Mouse (Mus musculus): ENCODE results near the gene Ky.
A peak's percentile ranks its signal among the peaks of the same experiment; 100 is the strongest.

Gene Ky

DNA sequence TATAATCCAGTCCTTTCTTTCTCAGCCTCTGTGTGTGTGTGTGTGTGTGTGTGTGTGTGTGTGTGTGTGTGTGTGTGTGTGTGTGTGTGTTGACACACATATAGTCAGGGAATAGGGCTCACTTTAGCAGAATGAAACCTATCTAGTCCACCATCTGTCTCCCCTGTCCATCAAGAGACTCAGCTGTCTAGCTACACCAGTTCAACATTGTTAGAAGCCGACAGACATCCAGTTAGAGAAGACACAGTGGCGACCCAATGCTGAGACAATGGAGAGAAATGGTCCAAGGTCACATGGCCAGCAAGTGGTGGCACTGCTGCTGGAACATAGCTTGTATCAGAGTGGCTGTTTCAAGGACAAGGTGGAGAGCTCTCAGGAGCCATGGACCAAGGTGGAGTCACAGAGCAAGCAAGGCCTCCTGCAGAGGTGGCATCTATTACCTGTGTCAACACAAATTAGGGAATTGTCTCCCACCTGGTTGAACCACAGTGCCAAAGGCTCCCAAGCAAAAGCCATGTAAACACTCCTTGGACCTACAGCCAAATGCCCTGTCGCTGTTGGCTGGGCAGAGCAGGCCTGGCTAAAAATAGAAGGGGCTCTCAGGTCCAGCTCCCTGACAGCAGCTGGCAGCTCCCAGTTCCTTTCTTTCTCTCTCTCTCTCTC is 703 bp upstream of the Ky start:
- no peak for DNase-seq

DNA sequence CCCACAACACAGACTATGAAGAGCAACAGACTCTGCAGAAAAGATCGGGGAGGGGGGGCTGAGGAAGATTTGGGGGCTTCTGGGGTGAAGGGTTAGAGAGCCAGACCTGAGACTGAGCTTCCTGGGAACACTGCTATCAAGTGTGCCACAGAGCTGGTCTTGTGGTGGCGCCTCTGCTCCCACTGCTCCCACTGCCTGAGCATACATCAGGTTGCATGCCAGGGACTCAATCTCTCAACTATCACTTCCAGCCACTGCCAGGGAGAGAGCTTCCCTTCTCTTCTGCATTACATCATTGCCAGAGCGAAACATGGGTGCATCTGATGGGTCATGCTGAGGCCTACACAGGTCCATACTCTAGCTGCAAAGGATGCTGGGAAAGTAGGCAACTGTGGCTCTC is 2.8 kb downstream of the Ky start:
- DNase-seq = no peak

DNA sequence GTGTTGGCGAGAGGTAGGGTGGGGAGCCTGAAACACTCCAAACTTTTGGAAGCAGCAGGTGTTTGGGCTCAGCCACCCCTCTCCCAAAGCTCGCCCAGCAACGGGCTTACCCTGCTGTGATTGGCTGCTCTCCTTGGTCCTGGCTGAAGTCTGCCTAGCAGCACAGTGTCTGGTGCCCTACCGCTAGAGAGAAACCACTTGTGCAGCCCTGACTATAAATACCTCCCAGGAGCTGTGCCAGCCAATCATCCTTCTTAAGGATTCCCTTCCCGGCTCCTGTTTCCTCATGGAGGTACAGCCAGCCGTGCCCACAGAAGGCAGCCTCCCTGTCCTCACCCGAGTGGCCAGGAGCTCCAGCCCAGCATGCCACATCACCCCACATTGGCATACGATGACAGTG is 5.9 kb downstream of the Ky start:
- DNase-seq = no peak

GRCm38 (mm10) chr9:102513578-102513977 is 8.0 kb downstream of the Ky start:
- no peak for DNase-seq

DNA sequence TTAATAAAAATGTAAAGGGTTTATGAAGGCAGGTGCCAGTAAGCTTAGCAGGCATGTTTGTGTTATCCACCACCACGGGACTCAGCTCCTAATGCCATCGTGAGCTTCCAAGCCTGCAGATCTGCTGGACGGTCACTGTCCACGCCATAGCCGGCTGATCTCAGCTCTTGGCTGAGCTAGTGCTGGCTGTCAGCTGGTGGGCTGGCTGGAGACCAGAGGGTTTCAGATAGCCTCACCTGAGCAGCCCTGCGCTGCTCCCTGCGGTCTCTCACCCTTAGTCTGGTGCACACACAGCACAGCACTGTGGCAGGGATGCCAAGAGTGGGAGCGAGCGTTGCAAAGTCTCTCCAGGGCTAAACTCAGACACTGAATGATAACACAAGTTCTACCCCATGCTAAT is 12.9 kb downstream of the Ky start:
- DNase-seq = no peak

DNA sequence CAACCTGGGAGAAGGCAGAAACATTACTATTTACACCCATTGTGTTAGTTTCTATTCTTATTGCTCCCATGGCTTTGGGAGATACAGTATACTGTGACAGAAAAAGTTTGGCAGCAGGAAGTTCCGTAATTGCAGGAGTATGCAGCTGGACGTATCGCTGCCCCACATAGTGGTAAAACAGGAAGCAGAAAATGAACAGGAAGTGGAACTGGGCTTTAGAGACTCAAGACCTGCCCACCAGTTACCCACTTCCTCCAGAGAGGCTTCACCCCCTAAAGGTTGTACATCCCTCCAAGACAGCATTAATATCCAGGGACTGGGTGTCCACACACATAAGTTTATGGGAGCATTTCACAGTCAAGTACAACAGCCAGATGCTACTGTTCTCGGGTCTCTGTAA is 15.8 kb downstream of the Ky start:
- DNase-seq = no peak

- DNase-seq = no peak
Measured at GRCm38 (mm10) chr9:102528106-102528505, 22.6 kb downstream of the Ky start.

DNA sequence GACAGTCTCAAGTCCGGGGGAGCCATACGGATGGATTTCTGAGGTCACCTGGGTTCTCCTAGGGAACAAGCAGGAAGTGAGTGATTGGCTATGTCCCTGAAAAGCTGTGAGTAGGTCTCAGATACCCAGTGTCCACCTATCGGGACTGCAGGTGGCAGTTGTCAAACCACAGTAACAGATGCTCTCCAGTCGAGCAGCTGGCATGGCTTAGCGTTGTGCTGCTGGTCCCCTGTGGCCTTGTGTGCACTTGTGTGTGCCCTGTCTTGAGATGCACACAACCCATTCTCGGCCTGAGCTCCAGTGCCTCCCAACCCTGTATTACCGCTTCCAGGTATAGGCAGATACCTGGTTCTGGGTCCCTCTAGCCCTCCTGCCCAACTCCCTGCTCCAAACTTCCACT is 23.0 kb downstream of the Ky start:
- no peak for DNase-seq

- no peak for DNase-seq
Measured at GRCm38 (mm10) chr9:102529008-102529407, 23.5 kb downstream of the Ky start.

- DNase-seq = no peak
Measured at GRCm38 (mm10) chr9:102531051-102531892, 25.7 kb downstream of the Ky start.

DNA sequence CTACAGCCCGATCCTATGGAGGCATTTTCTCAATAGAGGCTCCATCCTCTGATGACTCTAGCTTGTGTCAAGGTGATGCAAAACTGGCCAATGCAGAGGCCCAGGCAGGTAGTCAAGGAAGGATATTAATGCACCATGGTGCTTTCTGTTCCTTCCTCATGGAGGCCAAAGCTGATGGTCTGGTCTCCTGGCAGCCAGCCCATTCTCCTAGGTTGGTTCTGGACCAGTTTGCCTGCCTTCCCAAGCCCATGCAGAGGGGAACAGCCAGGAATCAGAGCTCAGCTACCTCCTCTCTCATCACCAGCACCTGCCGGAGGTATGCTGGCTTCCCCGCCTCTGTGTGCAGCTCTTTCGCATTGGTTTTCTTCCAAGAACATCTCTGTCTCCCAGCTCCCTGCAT is 31.4 kb downstream of the Ky start:
- no peak for DNase-seq

GRCm38 (mm10) chr9:102539699-102540098 is 34.1 kb downstream of the Ky start:
- DNase-seq = no peak

GRCm38 (mm10) chr9:102541666-102542065 is 36.1 kb downstream of the Ky start:
- no peak for DNase-seq

DNA sequence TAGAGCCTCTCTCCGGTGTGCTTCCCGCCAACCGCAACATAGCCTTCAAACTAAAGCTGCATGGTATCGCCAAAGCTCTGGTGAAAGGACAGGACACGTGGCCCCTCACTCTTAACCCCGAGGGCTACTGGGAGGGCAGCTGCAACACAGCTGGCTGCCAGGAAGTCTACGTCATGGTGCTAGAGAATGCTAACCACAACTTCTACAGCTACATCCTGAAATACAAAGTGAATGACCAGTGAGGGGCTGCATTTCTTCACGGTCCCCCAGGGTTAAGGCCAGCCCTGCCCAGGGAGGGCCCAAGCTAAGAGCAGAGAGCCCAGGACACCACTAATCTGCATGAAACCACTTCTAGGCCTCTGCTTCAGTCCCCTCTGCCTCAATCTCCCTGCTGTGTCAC is 37.0 kb downstream of the Ky start:
- DNase-seq = no peak

DNA sequence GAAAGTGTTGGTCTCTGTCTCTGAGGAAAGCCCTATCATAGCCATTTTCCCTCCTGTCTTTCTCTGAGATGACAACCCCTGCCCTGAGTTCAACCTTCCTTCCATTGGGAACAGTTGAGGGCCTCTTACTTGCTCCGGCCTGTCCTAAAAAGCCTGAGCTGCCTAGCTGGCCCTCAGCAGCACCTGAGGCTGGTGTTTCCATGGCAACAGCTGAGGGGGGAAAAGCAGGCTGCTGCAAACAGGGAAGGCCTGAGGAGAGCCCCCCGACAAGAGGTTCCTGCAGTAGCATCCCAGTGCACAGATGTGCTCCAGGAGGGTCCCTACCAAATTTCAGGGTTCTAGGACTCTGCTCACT is 38.2 kb downstream of the Ky start:
- DNase-seq = no peak

GRCm38 (mm10) chr9:102544116-102544772 is 38.7 kb downstream of the Ky start:
- no peak for DNase-seq

DNA sequence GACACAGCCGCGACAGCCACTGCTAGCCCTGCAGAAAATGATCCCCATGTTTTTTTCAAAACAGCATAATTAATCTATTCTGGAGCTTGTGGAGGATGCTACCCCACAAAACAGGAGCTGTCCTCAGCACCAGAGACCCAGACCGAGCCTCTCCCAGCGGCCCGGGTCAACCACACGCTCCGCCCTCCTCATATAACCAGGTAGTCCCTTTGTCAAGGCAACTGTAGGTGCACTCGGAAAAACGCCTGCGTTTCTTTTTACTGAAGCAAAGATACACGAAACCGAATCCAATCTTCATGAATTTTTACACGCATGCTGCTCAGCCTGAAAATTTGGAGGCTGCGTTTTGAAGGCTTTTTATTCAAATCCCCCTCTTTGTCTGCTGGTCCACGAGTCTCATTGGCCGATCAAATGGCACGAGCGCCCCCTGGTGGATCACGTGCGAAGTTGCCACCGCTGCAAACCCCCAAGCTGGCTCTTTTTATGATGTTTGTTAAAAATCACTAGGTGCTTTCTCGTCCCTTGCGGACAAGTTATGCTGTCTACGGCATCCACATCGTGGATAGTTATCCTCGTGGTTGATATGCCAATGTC is 39.3 kb downstream of the Ky start:
- DNase-seq = peak; percentile 79

DNA sequence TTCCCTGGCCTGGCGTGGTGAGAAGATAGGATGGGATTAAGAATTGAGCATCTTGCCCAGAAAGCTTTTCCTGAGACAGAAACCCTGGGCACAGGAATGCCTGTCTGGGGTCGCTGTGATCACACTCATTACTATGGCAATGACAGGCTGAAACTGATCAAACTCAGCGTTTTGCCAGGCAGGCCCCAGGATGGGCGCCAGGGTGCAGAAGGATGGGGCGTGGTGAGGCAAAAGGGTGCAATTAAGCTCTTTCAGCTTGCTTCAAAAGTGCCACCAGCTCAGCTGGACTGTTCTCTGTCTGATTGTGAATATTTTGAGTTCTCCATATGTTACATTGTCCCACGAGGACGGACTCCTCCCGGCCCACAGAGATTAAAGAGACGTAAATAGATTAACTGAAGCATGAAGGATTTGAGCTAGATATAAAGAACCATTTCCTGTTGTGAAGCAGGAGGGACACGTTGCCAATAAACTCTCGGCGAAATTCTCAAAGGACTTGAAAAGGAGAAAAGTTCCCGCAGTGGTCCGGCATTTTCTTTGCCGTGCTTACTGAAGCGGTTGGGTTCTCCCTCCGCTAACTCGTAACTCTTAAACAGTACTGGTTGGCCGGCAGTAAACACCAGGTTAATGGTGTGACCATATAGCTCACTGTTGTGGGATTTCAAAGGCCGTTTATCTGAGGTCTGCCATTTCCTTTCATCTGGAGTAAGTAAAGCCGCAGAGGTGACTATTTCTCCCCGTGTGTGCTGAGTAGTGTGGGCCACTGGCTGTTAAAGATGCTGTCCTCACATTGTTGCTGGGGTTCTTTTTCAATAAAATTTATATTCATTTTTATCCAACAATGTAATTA is 40.1 kb downstream of the Ky start:
- DNase-seq = no peak

DNA sequence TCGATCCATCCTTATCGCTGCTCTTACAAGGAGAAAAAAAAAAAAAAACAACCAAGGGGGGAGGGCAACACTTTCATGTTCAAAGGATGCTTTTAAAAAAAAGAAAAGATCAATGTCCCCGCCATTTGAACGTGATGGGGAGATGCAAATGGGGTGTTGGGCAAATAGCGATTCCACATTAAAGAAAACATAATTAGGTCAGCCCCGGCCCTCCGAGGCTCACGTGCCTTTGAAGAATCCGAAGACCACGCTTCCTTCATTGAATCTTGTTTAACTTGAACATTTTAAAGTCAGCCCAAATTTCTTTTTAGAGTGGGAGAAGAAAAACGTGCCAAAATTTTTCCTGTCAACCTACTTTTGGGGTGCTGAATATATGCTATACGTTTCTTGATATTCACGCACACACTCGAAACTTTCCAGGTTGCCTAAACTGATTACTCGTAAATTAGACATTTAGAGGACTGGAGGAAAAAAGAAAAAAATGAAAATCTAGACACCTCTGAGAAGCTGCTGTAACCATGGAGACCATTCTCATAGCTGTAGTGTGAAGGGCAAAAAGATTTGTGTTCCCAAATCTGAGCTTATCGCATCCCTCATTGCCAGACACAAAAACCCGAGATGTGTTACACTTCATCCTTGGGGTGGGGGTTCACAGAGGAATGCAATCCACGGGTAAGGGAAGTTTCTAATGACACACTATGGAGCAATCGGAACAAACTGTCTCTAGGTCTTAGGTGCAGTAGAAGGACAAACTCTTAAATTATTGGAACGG is 40.9 kb downstream of the Ky start:
- no peak for DNase-seq

DNA sequence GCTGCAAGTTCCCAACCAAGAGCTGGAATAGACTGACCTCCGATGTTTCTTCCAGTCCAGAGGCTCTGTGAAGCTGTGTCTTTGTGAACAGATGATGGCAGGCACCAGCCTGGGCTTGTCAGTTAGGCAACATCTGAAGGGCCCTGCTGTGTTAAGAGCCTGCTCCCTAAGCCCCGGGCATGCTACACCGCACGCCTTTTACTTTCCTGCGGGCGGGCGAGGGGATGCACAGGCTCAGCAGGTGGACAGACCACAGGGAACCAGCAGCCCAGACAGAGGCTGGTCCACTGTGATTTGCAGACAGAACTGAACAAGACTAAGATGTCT is 41.4 kb downstream of the Ky start:
- DNase-seq = no peak

GRCm38 (mm10) chr9:102549211-102549610 is 43.7 kb downstream of the Ky start:
- no peak for DNase-seq

DNA sequence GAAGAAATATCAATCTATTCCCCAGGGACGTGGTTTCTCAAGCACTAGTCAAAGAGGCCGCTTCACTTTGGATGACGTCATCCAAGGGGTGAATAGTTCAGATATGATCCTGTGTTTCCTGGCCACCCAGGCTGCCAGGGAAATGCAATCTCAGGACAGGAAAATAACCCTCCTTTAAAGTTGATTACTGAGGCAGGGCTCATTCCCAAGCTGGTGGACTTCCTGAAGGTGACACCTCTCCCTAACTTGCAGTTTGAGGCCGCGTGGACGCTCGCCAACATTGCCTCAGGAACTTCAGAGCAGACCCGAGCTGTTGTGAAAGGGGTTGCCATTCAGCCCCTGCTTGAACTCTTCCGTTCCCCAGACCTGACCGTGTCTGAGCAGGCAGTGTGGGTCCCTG is 46.2 kb downstream of the Ky start:
- no peak for DNase-seq
